Mouse (Mus musculus) layer of hippocampus, adult 11-12 months (tissue): ENCODE results near the gene Kank2.
"Not testable (repeated sequence)": the region's sequence is repeated elsewhere in the genome, so short reads cannot be mapped to it uniquely, and the experiment has no call there.

Source experiments
- DNase-seq: peaks from one replicate; pipeline ENCODE4 v3.0.0; 2022; ENCODE audit warnings: low spot score

Gene Kank2

GRCm38 (mm10) chr9:21818125-21818524 lies 19.6 kb upstream of the Kank2 start:
- no peak for DNase-seq

- no peak for DNase-seq
Measured at GRCm38 (mm10) chr9:21816716-21817305, 18.3 kb upstream of the Kank2 start.

GRCm38 (mm10) chr9:21811170-21811569 lies 12.6 kb upstream of the Kank2 start:
- DNase-seq, result no peak

GRCm38 (mm10) chr9:21808561-21808960 lies 10.0 kb upstream of the Kank2 start:
- no peak for DNase-seq

- DNase-seq, result no peak
Measured at GRCm38 (mm10) chr9:21806976-21807375, 8.4 kb upstream of the Kank2 start.

GRCm38 (mm10) chr9:21806363-21806762 lies 7.8 kb upstream of the Kank2 start:
- DNase-seq, result no peak

GRCm38 (mm10) chr9:21803986-21804644 lies 5.6 kb upstream of the Kank2 start:
- peak; percentile 81 for DNase-seq

- no peak for DNase-seq
Measured at GRCm38 (mm10) chr9:21801591-21801990, 3.0 kb upstream of the Kank2 start.

- DNase-seq, result no peak
Measured at GRCm38 (mm10) chr9:21801121-21801520, 2.6 kb upstream of the Kank2 start.

- no peak for DNase-seq
Measured at GRCm38 (mm10) chr9:21799010-21799350, 436 bp upstream of the Kank2 start.

- DNase-seq, result no peak
Measured at GRCm38 (mm10) chr9:21797921-21798344, 611 bp downstream of the Kank2 start.

- DNase-seq, result no peak
Measured at GRCm38 (mm10) chr9:21796919-21797318, 1.6 kb downstream of the Kank2 start.

- no peak for DNase-seq
Measured at GRCm38 (mm10) chr9:21796259-21796658, 2.3 kb downstream of the Kank2 start.

GRCm38 (mm10) chr9:21795579-21795978 lies 3.0 kb downstream of the Kank2 start:
- no peak for DNase-seq

GRCm38 (mm10) chr9:21794925-21795324 lies 3.6 kb downstream of the Kank2 start:
- no peak for DNase-seq

GRCm38 (mm10) chr9:21794344-21794834 lies 4.2 kb downstream of the Kank2 start:
- DNase-seq, result no peak

- DNase-seq, result not testable (repeated sequence)
Measured at GRCm38 (mm10) chr9:21793507-21793906, 5.0 kb downstream of the Kank2 start.

GRCm38 (mm10) chr9:21792644-21793043 lies 5.9 kb downstream of the Kank2 start:
- DNase-seq, result peak; percentile 83

- DNase-seq, result no peak
Measured at GRCm38 (mm10) chr9:21791861-21792260, 6.7 kb downstream of the Kank2 start.

GRCm38 (mm10) chr9:21788234-21788633 lies 10.3 kb downstream of the Kank2 start:
- no peak for DNase-seq

- no peak for DNase-seq
Measured at GRCm38 (mm10) chr9:21787654-21788053, 10.9 kb downstream of the Kank2 start.

GRCm38 (mm10) chr9:21786906-21787305 lies 11.6 kb downstream of the Kank2 start:
- DNase-seq, result peak; percentile 56

GRCm38 (mm10) chr9:21786309-21786708 lies 12.2 kb downstream of the Kank2 start:
- DNase-seq, result not testable (repeated sequence)
